Mouse (Mus musculus) lung, embryonic 16.5 days (tissue): ENCODE results near the gene Urad. TPM values are rescaled to one million over a fixed set of nuclear protein-coding genes. Genes with fewer than 3 reads are reported as not detected.

Experiments used
- ATAC-seq: fragments of 200-750 bp; cut with Nextera tagmentation; 2 replicates; pipeline ENCODE4 v1.8.0; 2017; ENCODE audit warnings: low read depth, mild to moderate bottlenecking, moderate library complexity
- H3K27ac ChIP-seq: fragments of 300-500 bp; sonication (generic); 2 replicates; pipeline ENCODE4 v1.5.1; 2014; ENCODE audit warnings: mild to moderate bottlenecking, control low read depth, low read length
- H3K27me3 ChIP-seq: fragments of 300-500 bp; sonication (generic); 2 replicates; pipeline ENCODE4 v1.6.1; 2014; ENCODE audit warnings: low read depth, low read length, mixed read lengths; ENCODE audit not compliant: control insufficient read depth, insufficient read depth
- H3K36me3 ChIP-seq: fragments of 300-500 bp; sonication (generic); 2 replicates; pipeline ENCODE4 v1.6.1; 2014; ENCODE audit warnings: low read length; ENCODE audit not compliant: control insufficient read depth, insufficient read depth
- H3K4me1 ChIP-seq: fragments of 300-500 bp; sonication (generic); replicated peaks from 2 replicates; pipeline ENCODE4 v1.6.1; 2014; ENCODE audit warnings: low read length, mixed read lengths; ENCODE audit not compliant: control insufficient read depth, insufficient read depth
- H3K4me2 ChIP-seq: fragments of 300-500 bp; sonication (generic); 2 replicates; pipeline ENCODE4 v1.6.1; 2014; ENCODE audit warnings: low read depth, low read length, control low read depth
- H3K4me3 ChIP-seq: fragments of 300-500 bp; sonication (generic); 2 replicates; pipeline ENCODE4 v1.5.1; 2014; ENCODE audit warnings: mild to moderate bottlenecking, low read length, control low read depth
- H3K9ac ChIP-seq: fragments of 300-500 bp; sonication (generic); 2 replicates; pipeline ENCODE4 v1.6.1; 2014; ENCODE audit warnings: low read length, control low read depth
- H3K9me3 ChIP-seq: fragments of 300-500 bp; sonication (generic); 2 replicates; pipeline ENCODE4 v1.6.1; 2016; ENCODE audit warnings: low read length; ENCODE audit not compliant: control insufficient read depth
- WGBS: fragments of 180-500 bp; shearing (Covaris S2); extraction: QIAGEN DNeasy Blood & Tissue Kit; methylation state at CpG from one replicate; pipeline ENCODE4 v1.1.7; 2014; 5-methylcytosine and 5-hydroxymethylcytosine counted together
- polyA plus RNA-seq: library from polyadenylated mRNA; unstranded; fragments of >200 nt; fragmentation: Nextera tagmentation; extraction: Ambion mirVana; gene quantifications from 2 replicates; pipeline ENCODE4 v1.2.1, GENCODE M21; 2015

Gene Urad
- polyA plus RNA-seq, 1 experiment from 2014 or later = not detected

GRCm38 (mm10) chr5:147297249-147297648 is 25.0 kb downstream of the Urad start:
- ATAC-seq = no peak
- H3K4me3 ChIP-seq = no peak overlapping the region

GRCm38 (mm10) chr5:147294121-147294520 is 28.1 kb downstream of the Urad start:
- H3K36me3 ChIP-seq = no peaks in the 10 kb centered on the region
- H3K4me1 ChIP-seq = no peaks in the 10 kb centered on the region; the same call in 1 of the 2 replicates
- no peak overlapping the region for H3K9ac ChIP-seq
- 10% methylated on average over 20 of the region's 20 CpGs for whole genome bisulfite sequencing
- no peaks in the 10 kb centered on the region for H3K9me3 ChIP-seq
- ATAC-seq = no peak
- H3K4me2 ChIP-seq = no peak overlapping the region
- H3K27ac ChIP-seq = no peak overlapping the region
- H3K27me3 ChIP-seq = peaks cover 57% of the 10 kb centered on the region
- no peak overlapping the region for H3K4me3 ChIP-seq

More at GRCm38 (mm10) chr5:147297249-147297648, 25.0 kb downstream of the Urad start:
- Histone ChIP-seq H3K27ac (no peak overlapping the region), H3K27me3 (peaks cover 85% of the 10 kb centered on the region), H3K4me1 (peaks cover 7% of the 10 kb centered on the region; the same call in 1 of the 2 replicates), H3K9ac (no peak overlapping the region), H3K36me3 (no peaks in the 10 kb centered on the region), H3K4me2 (no peak overlapping the region), H3K9me3 (no peaks in the 10 kb centered on the region)
- 54% methylated on average over 5 of the region's 5 CpGs for WGBS

GRCm38 (mm10) chr5:147293127-147293910 is 28.9 kb downstream of the Urad start:
- WGBS = 15% methylated on average over 18 of the region's 18 CpGs
- no peak overlapping the region for H3K27ac ChIP-seq
- H3K4me1 ChIP-seq = no peaks in the 10 kb centered on the region
- no peaks in the 10 kb centered on the region for H3K9me3 ChIP-seq
- no peak overlapping the region for H3K9ac ChIP-seq
- peak; percentile 80 for ATAC-seq
- H3K4me2 ChIP-seq = no peak overlapping the region
- H3K27me3 ChIP-seq = peaks cover 50% of the 10 kb centered on the region
- no peaks in the 10 kb centered on the region for H3K36me3 ChIP-seq
- no peak overlapping the region for H3K4me3 ChIP-seq

GRCm38 (mm10) chr5:147292506-147293120 is 29.6 kb downstream of the Urad start:
- Histone ChIP-seq H3K9ac (no peak overlapping the region), H3K4me2 (no peak overlapping the region), H3K9me3 (no peaks in the 10 kb centered on the region), H3K4me3 (no peak overlapping the region), H3K4me1 (no peaks in the 10 kb centered on the region), H3K36me3 (no peaks in the 10 kb centered on the region), H3K27ac (no peak overlapping the region), H3K27me3 (peaks cover 43% of the 10 kb centered on the region)
- 28% methylated on average over 13 of the region's 13 CpGs for WGBS
- no peak for ATAC-seq

GRCm38 (mm10) chr5:147291764-147292505 is 30.3 kb downstream of the Urad start:
- H3K27me3 ChIP-seq = peaks cover 38% of the 10 kb centered on the region
- H3K4me2 ChIP-seq = no peak overlapping the region
- H3K4me3 ChIP-seq = no peak overlapping the region
- 18% methylated on average over 16 of the region's 16 CpGs for WGBS
- H3K36me3 ChIP-seq = no peaks in the 10 kb centered on the region
- H3K4me1 ChIP-seq = no peaks in the 10 kb centered on the region
- H3K9me3 ChIP-seq = no peaks in the 10 kb centered on the region
- H3K9ac ChIP-seq = no peak overlapping the region
- H3K27ac ChIP-seq = no peak overlapping the region
- no peak for ATAC-seq

GRCm38 (mm10) chr5:147284365-147284764 is 37.9 kb downstream of the Urad start:
- Histone ChIP-seq H3K9ac (no peak overlapping the region), H3K4me2 (no peak overlapping the region), H3K4me3 (no peak overlapping the region), H3K36me3 (no peaks in the 10 kb centered on the region), H3K27ac (no peak overlapping the region), H3K4me1 (no peaks in the 10 kb centered on the region), H3K9me3 (no peaks in the 10 kb centered on the region), H3K27me3 (peaks cover 21% of the 10 kb centered on the region)
- WGBS = 71% methylated on average over 4 of the region's 4 CpGs
- ATAC-seq = no peak

GRCm38 (mm10) chr5:147277547-147277925 is 44.7 kb downstream of the Urad start:
- H3K4me1 ChIP-seq = no peaks in the 10 kb centered on the region
- WGBS = 2% methylated on average over 13 of the region's 13 CpGs
- H3K36me3 ChIP-seq = no peaks in the 10 kb centered on the region
- no peaks in the 10 kb centered on the region; the same call in 1 of the 2 replicates for H3K9me3 ChIP-seq
- 0 out of 2 replicates have a peak overlapping the region, but pooled peaks have one; percentile 5 for H3K4me3 ChIP-seq
- peaks cover 81% of the 10 kb centered on the region for H3K27me3 ChIP-seq
- no peak overlapping the region for H3K4me2 ChIP-seq
- no peak overlapping the region for H3K9ac ChIP-seq
- no peak overlapping the region for H3K27ac ChIP-seq
- ATAC-seq = no peak

GRCm38 (mm10) chr5:147276701-147277546 is 45.3 kb downstream of the Urad start:
- Histone ChIP-seq H3K27ac (no peak overlapping the region), H3K9ac (no peak overlapping the region), H3K27me3 (peaks cover 86% of the 10 kb centered on the region), H3K36me3 (no peaks in the 10 kb centered on the region), H3K4me1 (no peaks in the 10 kb centered on the region), H3K4me2 (no peak overlapping the region), H3K9me3 (no peaks in the 10 kb centered on the region; the same call in 1 of the 2 replicates), H3K4me3 (no peak overlapping the region)
- ATAC-seq = no peak
- under 1% methylated on average over 18 of the region's 18 CpGs for WGBS
